Mouse (Mus musculus): ENCODE data around the gene Krtap5-4.

DNA sequence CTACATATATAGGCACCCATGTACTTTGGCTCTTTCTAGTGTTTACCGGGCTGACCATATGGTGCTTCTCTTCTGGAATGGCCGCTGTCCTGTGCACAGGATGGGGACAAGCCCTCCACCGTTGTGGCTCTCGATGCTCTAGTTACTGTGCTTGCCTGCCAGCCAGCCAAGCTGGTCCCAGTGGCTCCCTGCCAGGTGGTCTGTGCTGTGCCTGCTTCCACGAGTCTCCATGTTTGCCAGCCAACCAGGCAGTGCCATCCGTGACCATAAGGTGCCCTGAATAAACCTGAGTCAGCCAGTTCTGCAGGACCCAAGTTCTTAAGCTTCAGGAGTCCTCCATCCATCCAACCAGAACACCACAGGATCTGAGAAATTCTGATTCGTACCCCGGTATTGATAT lies 31.8 kb downstream of the Krtap5-4 start:
- no peak for TF ChIP-seq CTCF (conservative IDR thresholded peaks at IDR 0.05; ENCODE audit: low read length)
- no peak for TF ChIP-seq NANOG (IDR thresholded peaks at IDR 0.05; ENCODE audit: borderline replicate concordance, low read length)

Measured in E14TG2a.4 (cell line).